Mouse (Mus musculus) spleen, postnatal 14 days (tissue): ENCODE results near the gene Hectd4.
"Not testable (repeated sequence)": the region's sequence is repeated elsewhere in the genome, so short reads cannot be mapped to it uniquely, and the experiment has no call there.

ENCODE experiments used
- DNase-seq, 2 experiments: peaks; one replicate each; pipeline ENCODE4 v3.0.0; 2021 to 2022; ENCODE audit warnings: low spot score in 2 of 2

The Hectd4 gene

GRCm38 (mm10) chr5:121284816-121285215 lies 64.8 kb downstream of the Hectd4 start:
- DNase-seq, result no peak

- DNase-seq, result no peak
These were observed 67.2 kb downstream of the Hectd4 start for GRCm38 (mm10) chr5:121287213-121287612.

GRCm38 (mm10) chr5:121290289-121290688 lies 70.3 kb downstream of the Hectd4 start:
- no peak for DNase-seq

- no peak for DNase-seq
These were observed 72.5 kb downstream of the Hectd4 start for GRCm38 (mm10) chr5:121292309-121293165.

GRCm38 (mm10) chr5:121305009-121305408 lies 85.0 kb downstream of the Hectd4 start:
- DNase-seq, result no peak

GRCm38 (mm10) chr5:121307620-121308019 lies 87.6 kb downstream of the Hectd4 start:
- DNase-seq, result no peak

- DNase-seq, result no peak
These were observed 91.6 kb downstream of the Hectd4 start for GRCm38 (mm10) chr5:121311576-121311975.

GRCm38 (mm10) chr5:121313764-121314474 lies 93.9 kb downstream of the Hectd4 start:
- no peak for DNase-seq

GRCm38 (mm10) chr5:121326079-121326805 lies 106.2 kb downstream of the Hectd4 start:
- no peak for DNase-seq

GRCm38 (mm10) chr5:121329333-121330058 lies 109.5 kb downstream of the Hectd4 start:
- DNase-seq, result no peak

GRCm38 (mm10) chr5:121330154-121330816 lies 110.3 kb downstream of the Hectd4 start:
- not testable (repeated sequence) for DNase-seq

- DNase-seq, result no peak
These were observed 111.7 kb downstream of the Hectd4 start for GRCm38 (mm10) chr5:121331731-121332130.

- no peak for DNase-seq
These were observed 114.0 kb downstream of the Hectd4 start for GRCm38 (mm10) chr5:121333976-121334375.

GRCm38 (mm10) chr5:121334454-121334853 lies 114.4 kb downstream of the Hectd4 start:
- DNase-seq, result no peak

- DNase-seq, result no peak
These were observed 115.4 kb downstream of the Hectd4 start for GRCm38 (mm10) chr5:121335426-121335825.

GRCm38 (mm10) chr5:121336009-121336408 lies 116.0 kb downstream of the Hectd4 start:
- DNase-seq, result no peak

GRCm38 (mm10) chr5:121336776-121337175 lies 116.8 kb downstream of the Hectd4 start:
- DNase-seq, result no peak

GRCm38 (mm10) chr5:121339507-121340230 lies 119.7 kb downstream of the Hectd4 start:
- no peak for DNase-seq

- no peak for DNase-seq
These were observed 121.0 kb downstream of the Hectd4 start for GRCm38 (mm10) chr5:121340965-121341473.

- DNase-seq, result no peak
These were observed 122.5 kb downstream of the Hectd4 start for GRCm38 (mm10) chr5:121342490-121342889.
